Mouse (Mus musculus) hindbrain, embryonic 13.5 days (tissue): Measurements from ENCODE around the gene Igfbp7. TPM values are rescaled to one million over a fixed set of nuclear protein-coding genes. Genes with fewer than 3 reads are reported as not detected.

Experiments used
- ATAC-seq: fragments of 200-750 bp; cut with Nextera tagmentation; 2 replicates; pipeline ENCODE4 v1.8.0; 2017; ENCODE audit warnings: moderate TSS enrichment; ENCODE audit not compliant: low FRiP score
- H3K27ac ChIP-seq: fragments of 300-500 bp; sonication (generic); 2 replicates; pipeline ENCODE4 v1.5.1; 2015; ENCODE audit warnings: inconsistent platforms, mild to moderate bottlenecking, moderate library complexity
- H3K27me3 ChIP-seq: fragments of 300-500 bp; sonication (generic); 2 replicates; pipeline ENCODE4 v1.6.1; 2015; ENCODE audit warnings: mild to moderate bottlenecking, inconsistent platforms
- H3K36me3 ChIP-seq: fragments of 300-500 bp; sonication (generic); 2 replicates; pipeline ENCODE4 v1.6.1; 2015; ENCODE audit warnings: mild to moderate bottlenecking, inconsistent platforms
- H3K4me1 ChIP-seq: fragments of 300-500 bp; sonication (generic); replicated peaks from 2 replicates; pipeline ENCODE4 v1.6.1; 2015; ENCODE audit warnings: inconsistent platforms
- H3K4me2 ChIP-seq: fragments of 300-500 bp; sonication (generic); 2 replicates; pipeline ENCODE4 v1.6.1; 2015; ENCODE audit warnings: inconsistent platforms, mild to moderate bottlenecking, moderate library complexity
- H3K4me3 ChIP-seq: fragments of 300-500 bp; sonication (generic); 2 replicates; pipeline ENCODE4 v1.5.1; 2015; ENCODE audit warnings: mild to moderate bottlenecking, inconsistent platforms
- H3K9ac ChIP-seq: fragments of 300-500 bp; sonication (generic); 2 replicates; pipeline ENCODE4 v1.6.1; 2015; ENCODE audit warnings: mild to moderate bottlenecking, inconsistent platforms
- H3K9me3 ChIP-seq: fragments of 300-500 bp; sonication (generic); 2 replicates; pipeline ENCODE4 v1.6.1; 2016; ENCODE audit warnings: inconsistent platforms
- WGBS: fragments of 180-500 bp; shearing (Covaris S2); methylation state at CpG from one replicate; pipeline ENCODE4 v1.1.7; 2015; 5-methylcytosine and 5-hydroxymethylcytosine counted together
- polyA plus RNA-seq: library from polyadenylated mRNA; unstranded; fragments of >200 nt; fragmentation: Nextera tagmentation; extraction: Ambion mirVana; gene quantifications from 2 replicates; pipeline ENCODE4 v1.2.1, GENCODE M21; 2015

The Igfbp7 gene
- polyA plus RNA-seq, 1 experiment from 2014 or later = 59.4 TPM

DNA sequence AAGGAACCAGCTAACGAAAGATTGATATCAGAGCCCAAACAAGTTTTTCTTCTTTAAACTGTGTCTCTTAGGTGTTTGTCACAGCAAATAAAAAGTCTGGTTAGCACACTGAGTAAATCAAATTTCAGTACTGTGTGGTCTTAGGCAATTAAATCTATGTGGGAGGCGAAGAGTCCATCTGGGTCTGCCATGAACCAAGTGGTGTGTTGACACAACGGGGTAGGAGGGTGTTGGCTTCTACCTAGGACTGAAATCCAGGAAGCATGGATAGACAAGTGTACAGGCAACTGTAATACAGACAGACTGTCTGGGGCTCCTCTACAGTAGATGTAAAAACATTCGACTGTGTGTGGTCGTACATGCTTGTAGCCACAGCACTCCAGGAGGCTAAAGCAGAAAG is 38.4 kb downstream of the Igfbp7 start:
- Histone ChIP-seq H3K9ac (no peak overlapping the region), H3K27ac (no peak overlapping the region), H3K9me3 (no peaks in the 10 kb centered on the region), H3K4me3 (no peak overlapping the region), H3K27me3 (0 out of 2 replicates have a peak, but pooled peaks cover 6% of the 10 kb centered on the region), H3K36me3 (no peaks in the 10 kb centered on the region), H3K4me2 (no peak overlapping the region), H3K4me1 (0 out of 2 replicates have a peak, but pooled peaks cover 3% of the 10 kb centered on the region)
- WGBS = 88% methylated on average over 5 of the region's 5 CpGs
- no peak for ATAC-seq

DNA sequence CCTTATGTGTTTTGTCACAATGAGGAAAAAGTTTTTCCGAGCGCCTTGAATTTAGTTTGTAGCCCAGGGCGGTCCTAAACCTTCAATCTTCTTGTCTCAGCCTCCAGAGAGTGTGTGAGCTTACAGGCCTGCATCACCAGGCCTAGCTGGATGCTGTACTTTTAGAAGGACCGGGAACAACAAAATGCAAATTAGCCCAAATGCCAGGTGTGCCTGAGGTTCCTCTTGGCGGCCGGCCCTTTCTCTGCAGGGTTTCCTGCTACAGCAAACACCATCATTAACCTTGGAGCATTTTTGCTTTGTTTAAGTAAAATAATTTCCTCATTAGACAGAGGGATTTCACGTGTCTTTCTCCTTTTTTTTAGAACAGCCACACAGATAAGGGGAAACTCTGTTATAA is 39.6 kb downstream of the Igfbp7 start:
- Histone ChIP-seq H3K4me2 (no peak overlapping the region), H3K36me3 (no peaks in the 10 kb centered on the region), H3K9me3 (no peaks in the 10 kb centered on the region), H3K27me3 (0 out of 2 replicates have a peak, but pooled peaks cover 6% of the 10 kb centered on the region), H3K9ac (no peak overlapping the region), H3K4me1 (0 out of 2 replicates have a peak, but pooled peaks cover 3% of the 10 kb centered on the region), H3K4me3 (no peak overlapping the region), H3K27ac (no peak overlapping the region)
- 44% methylated on average over 7 of the region's 7 CpGs for WGBS
- no peak for ATAC-seq

DNA sequence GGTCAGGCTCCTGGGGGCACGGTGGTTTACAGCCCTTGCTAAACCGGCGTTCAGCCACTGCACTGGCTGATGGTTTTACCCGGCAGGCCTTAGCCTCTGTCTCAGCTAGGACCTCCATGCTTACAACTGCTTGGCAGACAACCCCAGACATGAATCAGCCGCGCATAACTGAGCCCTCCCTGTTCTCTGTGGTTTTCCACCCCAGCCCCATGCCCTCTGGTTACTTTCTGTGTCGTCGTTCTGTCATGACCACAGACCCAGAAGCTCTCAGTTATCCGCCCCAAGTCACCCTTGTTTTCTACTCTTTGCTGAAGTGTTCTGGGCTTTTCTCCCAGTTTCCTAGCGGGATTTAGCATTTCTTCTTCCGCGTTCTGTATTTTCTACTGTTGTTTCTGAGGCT is 40.2 kb downstream of the Igfbp7 start:
- ATAC-seq = no peak

DNA sequence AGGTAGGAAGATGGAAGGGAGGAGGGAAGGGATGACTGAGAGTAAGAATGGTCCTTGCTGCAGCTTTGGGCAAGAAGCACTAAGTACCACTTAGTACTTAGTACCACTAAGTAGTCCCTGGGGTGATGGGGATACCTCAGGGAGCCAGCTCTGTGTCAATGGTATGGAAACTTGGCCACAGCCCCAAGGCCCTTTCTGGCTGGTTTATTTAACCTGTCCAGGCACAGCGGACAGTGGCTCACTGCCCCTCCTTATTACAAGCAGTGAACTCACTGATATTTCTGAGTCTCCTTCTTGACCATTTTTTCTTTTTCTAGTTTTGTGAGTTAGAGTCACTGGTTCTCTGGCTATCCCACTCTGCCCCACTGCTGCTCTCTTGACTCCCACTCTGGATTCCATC is 40.7 kb downstream of the Igfbp7 start:
- Histone ChIP-seq H3K4me1 (0 out of 2 replicates have a peak, but pooled peaks cover 3% of the 10 kb centered on the region), H3K9ac (no peak overlapping the region), H3K27ac (no peak overlapping the region), H3K36me3 (no peaks in the 10 kb centered on the region), H3K9me3 (no peaks in the 10 kb centered on the region), H3K27me3 (0 out of 2 replicates have a peak, but pooled peaks cover 6% of the 10 kb centered on the region), H3K4me3 (no peak overlapping the region), H3K4me2 (no peak overlapping the region)
- WGBS = 94% methylated on average over 1 of the region's 1 CpGs
- ATAC-seq = no peak

More for the DNA sequence above, 40.2 kb downstream of the Igfbp7 start:
- WGBS = 54% methylated on average over 12 of the region's 12 CpGs
- Histone ChIP-seq H3K4me3 (no peak overlapping the region), H3K27ac (no peak overlapping the region), H3K27me3 (0 out of 2 replicates have a peak, but pooled peaks cover 6% of the 10 kb centered on the region), H3K4me1 (0 out of 2 replicates have a peak, but pooled peaks cover 3% of the 10 kb centered on the region), H3K4me2 (no peak overlapping the region), H3K9ac (no peak overlapping the region), H3K36me3 (no peaks in the 10 kb centered on the region), H3K9me3 (no peaks in the 10 kb centered on the region)

DNA sequence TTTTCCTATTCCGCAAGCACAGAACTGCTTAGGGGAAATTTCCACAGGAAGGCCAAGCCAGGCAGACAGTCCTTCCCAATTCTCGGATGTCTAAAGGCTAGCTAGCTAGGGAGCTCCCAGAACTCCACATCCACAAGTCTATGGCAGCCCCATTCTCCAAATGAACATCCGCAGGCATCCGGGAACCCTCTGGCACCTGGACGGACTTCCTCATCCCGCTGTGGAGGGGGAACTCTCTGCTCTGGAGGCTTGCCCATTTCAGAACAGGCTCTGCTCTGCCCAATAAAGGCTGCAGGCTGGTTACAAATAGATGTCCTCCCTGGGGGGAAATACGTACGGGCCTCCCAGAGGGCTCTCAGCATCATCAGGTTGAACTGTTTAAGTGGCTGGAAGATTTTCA is 41.5 kb downstream of the Igfbp7 start:
- Histone ChIP-seq H3K9me3 (no peaks in the 10 kb centered on the region), H3K4me1 (0 out of 2 replicates have a peak, but pooled peaks cover 3% of the 10 kb centered on the region), H3K9ac (no peak overlapping the region), H3K27me3 (0 out of 2 replicates have a peak, but pooled peaks cover 6% of the 10 kb centered on the region), H3K4me2 (no peak overlapping the region), H3K27ac (no peak overlapping the region), H3K36me3 (no peaks in the 10 kb centered on the region), H3K4me3 (no peak overlapping the region)
- WGBS = 85% methylated on average over 8 of the region's 8 CpGs
- ATAC-seq = no peak

DNA sequence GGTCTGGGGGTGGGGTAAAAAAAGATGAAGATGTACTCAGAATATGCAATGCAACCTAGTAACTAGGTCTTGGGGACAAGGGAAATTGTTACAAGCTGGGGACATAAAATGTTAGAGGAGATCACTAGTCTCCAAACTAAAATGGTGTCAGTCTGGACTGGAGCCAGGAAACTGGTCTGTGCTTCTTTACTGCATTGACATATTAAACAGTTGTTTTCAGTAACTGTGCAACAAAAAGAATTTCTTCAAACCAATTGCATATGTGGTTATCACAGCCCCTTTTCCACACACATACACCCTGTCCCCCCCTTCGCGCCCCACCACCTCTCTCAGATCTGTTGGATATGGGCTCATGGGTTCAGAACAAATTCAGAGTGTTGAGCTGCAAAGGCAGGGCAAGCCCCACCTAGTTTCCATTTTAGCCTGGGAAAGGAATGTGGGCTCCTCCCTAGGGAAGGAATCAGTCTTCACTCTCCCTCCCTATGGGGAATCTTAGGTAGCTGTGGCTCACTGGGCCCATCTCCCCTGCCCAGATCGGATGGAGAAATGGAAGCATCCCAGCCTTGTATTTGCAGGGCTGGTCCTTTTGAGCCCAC is 43.3 kb downstream of the Igfbp7 start:
- Histone ChIP-seq H3K9ac (no peak overlapping the region), H3K4me3 (no peak overlapping the region), H3K9me3 (no peaks in the 10 kb centered on the region), H3K27ac (no peak overlapping the region), H3K36me3 (no peaks in the 10 kb centered on the region), H3K4me1 (0 out of 2 replicates have a peak, but pooled peaks cover 3% of the 10 kb centered on the region), H3K27me3 (0 out of 2 replicates have a peak, but pooled peaks cover 6% of the 10 kb centered on the region), H3K4me2 (no peak overlapping the region)
- 91% methylated on average over 3 of the region's 3 CpGs for WGBS
- no peak for ATAC-seq

DNA sequence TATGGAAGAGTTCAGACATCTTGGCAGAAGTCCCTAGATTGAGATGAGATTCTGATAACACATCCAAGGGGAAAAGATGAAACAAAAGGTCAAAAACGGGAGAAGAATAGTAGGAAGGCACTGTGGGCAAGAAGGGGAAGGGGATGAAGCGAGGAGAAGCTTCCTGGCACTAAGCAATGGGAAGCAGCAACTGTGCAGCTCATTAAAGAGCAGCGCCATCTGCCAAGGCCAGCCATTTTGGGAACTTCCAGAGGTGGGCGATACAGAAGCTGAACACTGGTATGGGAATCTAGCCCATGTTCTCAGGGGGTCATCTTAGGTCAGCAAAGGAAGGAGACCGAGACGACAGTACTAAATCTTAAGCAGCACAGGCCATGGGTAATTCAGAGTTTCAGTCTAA is 44.2 kb downstream of the Igfbp7 start:
- ATAC-seq = no peak
- 0 out of 2 replicates have a peak, but pooled peaks cover 6% of the 10 kb centered on the region for H3K27me3 ChIP-seq
- H3K36me3 ChIP-seq = no peaks in the 10 kb centered on the region
- no peak overlapping the region for H3K4me2 ChIP-seq
- WGBS = 80% methylated on average over 6 of the region's 6 CpGs
- H3K9me3 ChIP-seq = no peaks in the 10 kb centered on the region
- H3K27ac ChIP-seq = no peak overlapping the region
- H3K4me3 ChIP-seq = no peak overlapping the region
- peaks cover 4% of the 10 kb centered on the region; the same call in 1 of the 2 replicates for H3K4me1 ChIP-seq
- H3K9ac ChIP-seq = no peak overlapping the region

DNA sequence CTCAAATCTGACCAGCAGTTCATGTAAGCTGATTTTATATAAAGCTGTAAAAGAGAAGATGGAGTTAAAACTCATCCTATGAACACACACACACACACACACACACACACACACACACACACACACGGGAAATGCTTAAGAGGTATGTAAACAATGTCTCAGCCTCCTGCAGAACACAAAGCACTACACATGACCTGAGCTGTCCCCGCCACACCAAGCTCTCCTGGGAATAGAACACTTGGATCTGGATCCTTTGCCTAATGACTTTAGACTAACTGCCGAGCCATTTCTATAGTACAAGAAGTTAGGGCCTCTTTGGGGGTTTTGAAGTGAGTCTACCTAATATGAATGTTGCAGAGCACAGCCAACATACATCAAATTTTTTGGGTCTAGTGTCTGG is 45.7 kb downstream of the Igfbp7 start:
- no peaks in the 10 kb centered on the region for H3K9me3 ChIP-seq
- H3K4me2 ChIP-seq = no peak overlapping the region
- H3K27ac ChIP-seq = no peak overlapping the region
- H3K4me1 ChIP-seq = peaks cover 16% of the 10 kb centered on the region; the same call in 1 of the 2 replicates
- ATAC-seq = no peak
- H3K9ac ChIP-seq = no peak overlapping the region
- no peaks in the 10 kb centered on the region for H3K36me3 ChIP-seq
- no peak overlapping the region for H3K4me3 ChIP-seq
- 0 out of 2 replicates have a peak, but pooled peaks cover 5% of the 10 kb centered on the region for H3K27me3 ChIP-seq
- WGBS = 60% methylated on average over 3 of the region's 3 CpGs

DNA sequence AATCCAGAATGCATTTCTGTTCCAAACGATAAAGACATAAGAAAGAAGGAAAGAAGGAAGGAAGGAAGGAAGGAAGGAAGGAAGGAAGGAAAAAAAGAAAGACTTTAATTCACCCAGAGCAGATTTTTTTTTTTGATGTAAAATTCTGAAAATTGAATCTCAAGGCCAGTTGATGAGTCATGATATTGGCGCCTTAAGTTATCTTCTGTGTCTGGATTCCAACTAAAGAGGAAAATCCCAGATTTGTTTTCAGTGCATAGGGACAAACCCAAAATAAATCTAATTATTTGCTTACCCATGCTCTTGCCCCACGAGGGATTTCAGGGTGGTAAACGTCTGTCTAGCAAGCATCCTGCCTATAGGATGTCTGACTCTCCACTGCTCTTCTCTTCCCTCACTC is 46.8 kb downstream of the Igfbp7 start:
- ATAC-seq = no peak

DNA sequence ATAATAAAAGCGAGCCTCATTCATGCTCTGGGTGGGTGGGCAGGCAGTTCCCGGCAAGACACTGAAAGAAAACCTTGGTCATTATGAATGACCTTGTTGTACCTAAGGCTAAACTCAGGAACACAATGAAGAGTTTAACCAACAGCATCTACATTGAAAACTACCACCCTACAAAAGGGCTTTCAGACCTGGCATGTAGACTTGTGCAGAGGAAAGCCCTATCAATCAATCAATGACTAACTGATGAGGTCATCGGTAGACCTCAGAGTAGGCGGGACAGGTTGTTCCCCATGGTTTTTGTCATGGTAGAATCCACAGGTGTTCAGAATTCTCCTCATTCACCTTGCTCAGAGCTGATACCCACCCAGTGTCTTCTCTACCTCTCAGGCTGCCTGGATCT is 47.9 kb downstream of the Igfbp7 start:
- Histone ChIP-seq H3K4me1 (peaks cover 17% of the 10 kb centered on the region), H3K4me2 (no peak overlapping the region), H3K36me3 (no peaks in the 10 kb centered on the region), H3K9me3 (no peaks in the 10 kb centered on the region), H3K27me3 (peaks cover 3% of the 10 kb centered on the region; the same call in 1 of the 2 replicates), H3K27ac (no peak overlapping the region), H3K4me3 (no peak overlapping the region), H3K9ac (no peak overlapping the region)
- 91% methylated on average over 4 of the region's 4 CpGs for WGBS
- no peak for ATAC-seq

More for the DNA sequence above, 46.8 kb downstream of the Igfbp7 start:
- WGBS = 76% methylated on average over 4 of the region's 4 CpGs
- no peak overlapping the region for H3K4me2 ChIP-seq
- H3K9me3 ChIP-seq = no peaks in the 10 kb centered on the region
- H3K27ac ChIP-seq = no peak overlapping the region
- no peaks in the 10 kb centered on the region for H3K36me3 ChIP-seq
- no peak overlapping the region for H3K4me3 ChIP-seq
- H3K27me3 ChIP-seq = no peaks in the 10 kb centered on the region
- no peak overlapping the region for H3K9ac ChIP-seq
- H3K4me1 ChIP-seq = peaks cover 16% of the 10 kb centered on the region; the same call in 1 of the 2 replicates

DNA sequence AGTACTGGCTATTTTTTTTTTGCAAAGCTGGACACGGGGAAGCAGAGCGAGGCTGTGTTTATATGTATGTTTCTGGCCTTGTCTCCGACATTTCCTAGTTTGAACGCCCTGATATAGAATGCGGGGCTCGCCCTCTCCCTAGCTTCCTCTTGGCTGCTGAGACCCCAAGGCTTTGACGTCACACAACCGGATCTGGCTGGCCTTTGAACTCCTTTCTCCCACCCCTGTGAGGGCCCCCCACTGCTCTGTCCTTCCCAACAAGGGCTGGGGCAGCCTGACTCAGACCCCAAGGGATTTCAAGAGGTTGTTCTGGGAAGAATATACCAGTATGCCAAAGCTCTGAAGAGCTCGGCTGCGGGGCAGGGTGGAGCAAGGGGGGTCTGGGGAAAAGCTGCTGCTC is 49.5 kb downstream of the Igfbp7 start:
- Histone ChIP-seq H3K9ac (peak overlapping the region; percentile 49; the same call in 1 of the 2 replicates), H3K4me3 (peak overlapping the region; percentile 32), H3K27me3 (peaks cover 6% of the 10 kb centered on the region; the same call in 1 of the 2 replicates), H3K4me1 (peaks cover 25% of the 10 kb centered on the region), H3K9me3 (no peaks in the 10 kb centered on the region), H3K27ac (no peak overlapping the region), H3K36me3 (no peaks in the 10 kb centered on the region), H3K4me2 (peak overlapping the region; percentile 54)
- WGBS = 3% methylated on average over 10 of the region's 10 CpGs
- peak; percentile 37; the same call in 1 of the 2 replicates for ATAC-seq

DNA sequence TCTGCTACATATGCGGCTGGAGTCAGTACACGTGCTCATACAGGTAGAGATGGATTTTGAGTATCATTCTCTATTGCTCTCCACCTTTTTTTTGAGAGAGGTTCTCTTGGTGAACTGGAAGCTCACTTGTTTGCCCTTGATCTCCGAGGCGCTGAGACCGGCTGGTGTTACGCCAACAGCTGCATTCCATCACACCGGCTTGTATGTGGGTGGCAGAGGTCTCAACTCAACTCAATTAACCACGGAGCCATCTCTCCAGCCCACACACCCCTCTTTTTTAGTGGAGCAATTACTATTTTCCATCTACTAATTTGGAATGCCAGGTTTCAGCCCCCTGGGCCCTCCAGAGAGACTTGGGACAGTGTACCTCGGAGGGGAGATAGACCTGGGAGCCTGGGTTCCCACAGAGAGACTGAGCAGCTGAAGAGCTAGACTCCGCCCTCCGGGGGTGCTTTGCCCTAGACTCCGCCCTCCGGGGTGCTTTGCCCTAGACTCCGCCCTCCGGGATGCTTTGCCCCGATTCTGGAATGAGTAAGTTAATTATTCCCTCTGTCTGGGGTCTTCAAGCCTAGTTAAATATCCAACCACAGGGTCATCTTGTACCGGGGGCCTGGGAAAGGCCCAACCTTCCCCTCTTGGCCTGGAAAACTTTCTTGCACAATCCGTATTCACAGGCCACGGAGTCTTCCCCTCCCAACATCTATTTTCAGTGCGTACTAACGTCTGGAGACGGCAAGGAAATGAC is 50.3 kb downstream of the Igfbp7 start:
- ATAC-seq = peak; percentile 70
- peak overlapping the region; percentile 54 for H3K4me2 ChIP-seq
- H3K4me1 ChIP-seq = peaks cover 25% of the 10 kb centered on the region
- H3K9ac ChIP-seq = peak overlapping the region; percentile 49; the same call in 1 of the 2 replicates
- peak overlapping the region; percentile 32 for H3K4me3 ChIP-seq
- 0 out of 2 replicates have a peak overlapping the region, but pooled peaks have one; percentile 35 for H3K27ac ChIP-seq
- H3K9me3 ChIP-seq = no peaks in the 10 kb centered on the region
- 20% methylated on average over 22 of the region's 22 CpGs for WGBS
- H3K27me3 ChIP-seq = peaks cover 6% of the 10 kb centered on the region; the same call in 1 of the 2 replicates
- no peaks in the 10 kb centered on the region for H3K36me3 ChIP-seq
